Mouse (Mus musculus): ENCODE data around the gene Hmgb2. TPM values are rescaled to one million over a fixed set of nuclear protein-coding genes. Genes with fewer than 3 reads are reported as not detected.

Gene Hmgb2
- polyA plus RNA-seq, 1 experiment from 2014 or later, result 531 TPM

Other genes with a start within 250 kb of the Hmgb2 start
- gene Hand2, start 190.9 kb upstream of the Hmgb2 start, polyA plus RNA-seq (2016; fragmentation: Nextera tagmentation; extraction: Ambion mirVana), result not detected in 2 replicates
- 0.69 TPM in 1 of 2 replicates, not detected in the other for gene Scrg1, start 56.0 kb upstream of the Hmgb2 start, polyA plus RNA-seq (2016; fragmentation: Nextera tagmentation; extraction: Ambion mirVana)
- 115 and 116 TPM in 2 replicates for gene Sap30, start 24.0 kb upstream of the Hmgb2 start, polyA plus RNA-seq (2016; fragmentation: Nextera tagmentation; extraction: Ambion mirVana)
- 14.5 and 15.0 TPM in 2 replicates for gene Galnt7, start 141.1 kb downstream of the Hmgb2 start, polyA plus RNA-seq (2016; fragmentation: Nextera tagmentation; extraction: Ambion mirVana)

All from midbrain, embryonic 12.5 days (tissue).